Mouse (Mus musculus) heart, postnatal 25 days (tissue): ENCODE results near the gene Maf. TPM values are rescaled to one million over a fixed set of nuclear protein-coding genes. Genes with fewer than 3 reads are reported as not detected.
A peak's percentile ranks its signal among the peaks of the same experiment; 100 is the strongest.

Source experiments
- DNase-seq: peaks from one replicate; pipeline ENCODE4 v3.0.0; 2022; ENCODE audit warnings: low spot score
- intact Hi-C: fragments of 180-260 bp; cut with DNase I; formaldehyde crosslinking; loops from one replicate; pipeline ENCODE4 v1.15.1; 2025
- total RNA-seq, 2 experiments: library from RNA; stranded (reverse); gene quantifications; 2 replicates each; pipeline ENCODE4 v1.2.3; 2021

Maf gene
- 1 to 10 TPM; 7.9 to 8.3 TPM for total RNA-seq

DNA sequence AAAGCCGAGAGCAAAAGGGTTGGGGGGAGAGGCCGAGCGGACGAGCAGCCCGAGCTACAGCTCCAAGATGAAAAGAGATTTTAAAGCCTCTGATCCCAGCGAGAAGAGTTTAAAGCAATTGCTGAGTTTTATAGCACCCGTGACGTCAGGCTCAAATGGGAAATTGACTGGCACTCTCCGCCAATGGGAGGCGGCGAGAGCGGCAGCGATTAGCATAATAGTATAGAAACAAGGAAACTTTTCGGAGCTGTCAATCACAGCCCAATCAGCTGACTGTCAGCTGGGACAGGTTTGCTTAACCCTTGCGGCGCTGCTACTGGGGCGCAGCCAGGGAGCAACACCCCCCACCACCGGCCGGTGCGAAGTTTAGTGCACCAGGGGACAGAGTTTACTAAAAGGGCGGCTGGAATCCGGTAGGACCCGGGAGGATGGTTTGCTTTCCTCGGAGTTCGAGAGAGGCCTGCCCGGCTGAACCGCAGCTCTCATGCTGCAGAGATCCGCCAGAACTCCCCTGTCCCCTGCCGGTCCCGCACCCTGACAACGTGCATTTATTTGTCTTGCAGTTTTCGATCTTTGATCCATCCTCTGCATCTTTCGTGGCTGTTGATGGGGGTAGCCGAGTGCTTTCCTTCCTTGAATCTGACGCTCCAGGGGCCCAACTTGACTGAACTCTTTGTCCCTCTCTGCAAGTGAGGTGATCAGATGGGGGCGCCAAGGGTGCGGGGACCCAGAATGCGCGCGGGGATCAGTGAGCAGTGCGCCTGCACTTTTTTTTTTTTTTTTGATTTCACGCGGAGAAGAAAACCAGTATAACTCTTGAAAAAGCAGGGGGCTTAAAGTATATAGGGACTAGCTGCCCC lies at the start of gene Maf:
TSS of gene Maf (minus strand) at position 64 of the 860 bp plus-strand sequence.
- DNase-seq = peak; percentile 72
- intact Hi-C loops = loop anchor here (2.0 to 5.0 kb wide), 4 partner anchors 303 to 1256 kb away; no protein-coding TSS in a partner anchor

DNA sequence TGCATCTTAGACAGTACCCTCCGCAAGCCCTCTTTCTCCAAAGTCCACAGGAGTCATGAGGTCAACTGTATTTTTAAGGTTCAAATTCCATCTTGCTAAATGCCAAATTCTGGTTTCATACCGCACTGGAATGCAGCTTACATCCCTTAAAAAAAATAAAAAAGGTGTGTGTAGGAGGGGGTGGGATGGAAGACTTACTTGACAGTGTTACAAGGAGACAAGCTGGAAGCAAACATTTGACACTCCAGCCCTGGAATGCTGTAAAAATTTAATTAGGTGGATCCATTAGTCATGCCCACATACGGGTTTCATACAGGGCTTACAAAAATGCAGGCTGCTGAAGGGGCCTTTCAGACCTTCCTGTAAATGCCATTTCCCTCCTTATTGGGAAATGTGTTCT lies 49.4 kb upstream of the Maf start:
- intact Hi-C loops = no loop called here
- no peak for DNase-seq

DNA sequence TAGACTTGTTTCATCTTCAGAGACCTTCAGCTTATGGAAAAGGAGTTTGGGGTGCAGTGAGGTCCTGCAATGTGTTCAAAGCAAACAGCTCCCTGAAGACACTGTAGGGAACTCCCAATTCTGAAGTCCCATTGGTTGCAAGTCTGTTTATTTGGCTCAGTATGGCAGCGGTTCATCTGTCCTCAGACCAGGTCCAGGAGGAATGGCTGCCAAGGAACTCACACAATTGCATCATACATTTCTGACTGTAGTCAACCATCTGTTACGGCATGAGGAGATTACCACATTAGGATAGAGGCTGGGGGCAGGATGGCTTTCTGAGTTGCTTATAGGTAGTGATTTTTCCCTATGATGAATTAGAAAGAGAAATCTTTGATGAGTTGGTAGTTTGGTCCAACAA lies 48.4 kb upstream of the Maf start:
- DNase-seq = no peak

DNA sequence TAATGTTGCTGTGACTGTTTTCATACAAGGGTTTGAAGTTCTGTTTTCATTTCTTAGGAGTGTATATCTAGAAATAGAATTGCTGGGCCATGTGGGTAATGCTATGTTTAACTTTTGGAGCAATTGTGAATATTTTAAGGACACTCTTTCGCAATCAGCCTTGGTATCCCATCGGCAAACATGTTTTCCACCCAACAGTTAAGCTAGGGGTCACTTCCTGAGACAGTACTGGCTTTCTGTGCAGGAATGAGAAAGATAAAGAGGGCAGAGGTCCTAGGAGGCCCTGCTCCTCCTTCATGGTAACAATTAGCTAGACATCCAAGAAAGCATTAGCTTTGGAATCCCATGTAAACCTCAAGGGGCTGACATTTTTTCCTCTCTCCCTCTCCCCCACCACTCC lies 47.1 kb upstream of the Maf start:
- intact Hi-C loops = no loop called here

More for the DNA sequence above, 48.4 kb upstream of the Maf start:
- intact Hi-C loops = no loop called here

DNA sequence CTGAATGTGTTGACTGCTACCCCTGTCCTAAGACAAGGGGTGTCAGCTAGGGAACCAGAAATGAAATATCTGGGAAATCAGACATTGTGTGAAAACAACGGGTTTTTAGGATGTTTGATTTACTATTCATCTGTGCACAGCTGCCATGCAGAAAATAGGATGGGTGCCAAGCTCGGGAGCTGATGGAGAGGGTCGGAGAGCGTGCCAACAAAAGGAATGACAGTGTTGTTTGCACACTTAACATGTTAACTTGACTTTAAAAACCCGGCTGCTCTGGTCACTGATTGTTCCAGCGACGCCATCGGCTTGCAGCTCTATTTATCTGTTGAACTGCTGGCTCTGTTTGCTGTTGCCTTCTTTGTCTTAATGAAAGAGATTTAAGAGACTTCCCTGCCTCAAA lies 46.2 kb upstream of the Maf start:
- no peak for DNase-seq
- intact Hi-C loops = no loop called here

More for the DNA sequence above, 47.1 kb upstream of the Maf start:
- no peak for DNase-seq

DNA sequence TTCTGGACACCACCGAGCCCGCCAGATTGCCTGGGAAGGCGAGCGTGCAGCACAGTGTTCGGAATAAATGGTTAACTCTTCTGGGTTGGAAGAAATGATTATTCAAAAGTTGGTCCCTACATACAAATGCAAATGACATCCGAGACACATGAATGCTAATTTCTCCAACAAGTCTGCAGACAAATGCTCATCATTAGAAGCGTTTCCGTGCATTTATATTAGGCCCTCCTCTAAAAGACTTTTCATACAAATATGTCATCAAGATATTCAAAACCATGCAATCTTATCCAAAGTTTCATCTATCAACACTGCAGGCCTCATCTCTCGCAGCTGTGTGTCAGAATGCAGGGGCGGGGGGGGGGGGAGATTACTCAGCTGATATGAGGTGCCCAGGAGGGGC lies 39.8 kb upstream of the Maf start:
- intact Hi-C loops = no loop called here
- no peak for DNase-seq

DNA sequence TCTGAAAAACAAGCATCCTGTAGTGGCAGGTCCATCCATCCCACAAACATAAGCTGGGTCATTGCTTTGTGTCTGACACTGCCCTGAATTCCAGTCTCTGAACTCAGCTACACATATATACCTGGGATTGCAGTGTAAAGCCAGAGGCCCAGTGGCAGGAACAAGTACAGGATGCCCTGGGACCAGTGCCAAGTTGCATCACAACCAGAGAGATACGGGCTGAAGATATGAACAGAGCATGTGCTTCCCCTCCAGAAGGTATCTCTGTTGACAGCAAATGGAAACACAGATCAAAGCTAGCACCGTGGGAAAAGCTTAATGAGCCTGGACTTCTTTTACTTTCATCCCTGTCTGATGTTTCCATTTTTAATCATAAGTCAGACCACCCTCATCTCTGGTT lies 38.1 kb upstream of the Maf start:
- intact Hi-C loops = no loop called here
- no peak for DNase-seq

DNA sequence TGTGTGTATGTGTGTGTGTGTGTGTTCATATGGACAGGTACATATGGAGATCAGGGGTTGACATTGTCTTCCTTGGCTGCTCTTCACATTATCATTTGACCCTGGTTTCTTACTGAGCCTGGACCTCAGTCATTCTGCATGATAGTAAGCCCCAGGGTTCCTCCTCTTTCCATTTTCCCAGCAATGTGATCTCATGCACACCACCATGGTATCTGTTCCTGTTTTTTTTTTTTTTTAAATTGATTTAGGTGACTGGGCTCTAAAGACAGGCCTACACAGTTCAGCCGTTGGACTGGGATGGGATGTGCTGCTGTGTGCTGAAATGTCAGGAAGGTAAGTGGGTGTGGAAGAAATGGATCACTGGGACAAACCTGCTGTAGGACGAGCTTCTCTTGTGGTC lies 35.8 kb upstream of the Maf start:
- intact Hi-C loops = no loop called here
- no peak for DNase-seq

DNA sequence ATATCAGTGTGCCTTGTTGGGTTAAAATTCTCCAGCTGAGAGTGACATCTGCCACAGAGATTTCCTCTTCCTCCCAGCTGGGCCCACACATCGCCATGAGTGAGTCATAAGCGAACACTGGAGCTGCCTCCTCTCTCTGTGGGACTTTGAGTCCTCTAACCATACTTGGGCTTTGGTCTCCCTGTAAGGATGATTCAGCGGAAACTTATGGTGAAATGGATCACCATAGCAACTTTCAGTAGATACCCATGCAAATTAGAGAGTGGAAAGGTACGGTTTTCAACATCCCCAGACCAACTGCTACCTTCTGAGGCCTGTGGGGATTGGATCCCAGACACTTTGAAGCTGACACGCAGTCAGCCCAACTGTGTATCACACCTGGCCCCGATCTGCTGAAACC lies 35.1 kb upstream of the Maf start:
- DNase-seq = no peak
- intact Hi-C loops = no loop called here

DNA sequence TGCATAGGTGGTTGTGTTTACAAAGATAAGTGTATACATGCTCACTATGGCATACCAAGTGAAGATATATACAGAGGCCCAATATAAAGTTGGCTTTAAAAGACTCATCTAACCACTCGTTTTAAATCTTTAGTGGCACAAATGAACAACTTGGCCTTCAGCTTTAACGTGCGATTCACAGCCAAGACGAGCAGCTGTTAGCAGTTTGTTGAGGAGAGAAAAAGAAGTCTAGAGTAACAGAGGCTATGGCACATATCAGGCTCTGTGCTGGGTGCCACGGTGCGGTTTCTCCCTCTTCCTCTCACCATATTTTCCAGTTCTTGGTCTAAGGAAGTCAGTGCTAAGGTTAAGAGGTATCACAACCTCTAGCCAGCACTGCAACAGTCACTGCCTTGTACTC lies 34.4 kb upstream of the Maf start:
- intact Hi-C loops = no loop called here
- DNase-seq = no peak

DNA sequence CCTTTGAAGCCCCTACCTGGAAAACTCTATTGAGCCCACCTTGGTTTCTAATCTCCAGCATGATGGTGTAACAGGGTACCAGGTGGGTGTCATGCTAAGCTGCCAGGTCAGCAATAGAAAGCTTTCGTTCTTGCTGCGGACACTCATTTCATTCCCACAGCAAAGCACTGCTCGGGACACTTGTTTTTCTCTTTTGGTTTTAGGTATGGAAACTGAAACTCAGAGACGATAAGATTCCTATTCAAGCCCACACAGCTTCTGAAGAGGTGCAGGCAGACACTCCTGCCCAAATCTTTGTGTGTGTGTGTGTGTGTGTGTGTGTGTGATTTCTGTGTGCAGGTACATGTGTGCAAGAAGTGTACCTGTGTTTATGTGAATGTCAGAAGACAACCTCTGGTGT lies 32.2 kb upstream of the Maf start:
- intact Hi-C loops = no loop called here
- no peak for DNase-seq

DNA sequence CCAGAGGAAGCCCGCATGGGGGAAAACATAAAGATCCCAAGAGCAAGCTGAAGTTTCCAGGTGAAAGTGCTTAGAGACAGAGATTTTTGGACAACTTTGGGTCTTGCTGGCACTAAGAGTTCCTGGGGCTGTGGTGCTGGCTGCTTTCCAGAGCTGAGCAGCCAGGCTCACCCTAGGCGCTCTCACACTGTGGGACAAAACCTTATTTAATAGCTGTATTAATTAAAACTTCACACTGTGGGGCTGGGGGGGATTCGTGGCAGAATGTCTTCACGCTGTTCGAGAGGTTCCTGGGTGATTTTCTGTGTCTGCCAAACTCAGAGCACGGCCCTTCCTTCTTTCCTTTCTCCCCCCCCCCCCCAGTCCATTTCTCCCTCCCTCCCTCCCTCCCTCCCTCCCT lies 24.8 kb upstream of the Maf start:
- no peak for DNase-seq
- intact Hi-C loops = no loop called here

DNA sequence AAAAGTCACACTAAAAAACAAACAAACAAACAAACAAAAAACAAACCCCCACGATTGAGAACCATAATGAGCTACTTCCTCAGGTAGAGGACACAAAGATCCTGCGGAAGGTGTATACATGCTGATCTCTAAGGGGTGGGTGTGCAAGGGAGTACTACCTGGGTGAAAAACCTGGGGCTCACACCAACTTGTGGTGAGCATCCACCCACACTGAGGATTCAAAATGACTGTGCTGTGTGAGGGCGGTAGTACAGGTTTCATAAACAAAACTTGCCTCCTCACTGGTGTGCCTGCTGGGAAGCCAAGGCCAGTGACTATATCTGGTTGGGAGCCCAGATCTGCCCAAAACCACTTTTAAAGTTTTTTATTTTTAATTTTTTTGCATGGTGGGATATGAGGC lies 19.2 kb upstream of the Maf start:
- intact Hi-C loops = no loop called here
- no peak for DNase-seq

DNA sequence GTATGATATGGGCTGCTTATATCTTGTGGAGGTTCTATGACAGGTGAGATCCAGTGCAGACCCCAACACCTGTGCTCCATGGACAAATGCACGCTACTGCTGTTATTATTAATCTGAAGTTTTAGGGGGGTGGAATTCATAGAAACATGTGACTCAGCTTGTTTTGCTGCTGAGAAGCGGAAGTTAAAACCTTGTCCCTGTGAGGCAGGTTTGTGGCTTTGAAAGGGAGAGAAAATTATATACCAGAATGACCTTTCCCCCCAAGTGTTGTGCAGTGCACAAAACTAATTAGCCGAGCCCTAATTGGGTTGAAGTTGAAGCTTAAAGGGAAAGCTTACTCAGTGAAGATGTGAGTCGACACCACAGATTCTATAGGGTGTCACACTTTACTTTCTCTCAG lies 18.6 kb upstream of the Maf start:
- intact Hi-C loops = no loop called here
- DNase-seq = no peak

DNA sequence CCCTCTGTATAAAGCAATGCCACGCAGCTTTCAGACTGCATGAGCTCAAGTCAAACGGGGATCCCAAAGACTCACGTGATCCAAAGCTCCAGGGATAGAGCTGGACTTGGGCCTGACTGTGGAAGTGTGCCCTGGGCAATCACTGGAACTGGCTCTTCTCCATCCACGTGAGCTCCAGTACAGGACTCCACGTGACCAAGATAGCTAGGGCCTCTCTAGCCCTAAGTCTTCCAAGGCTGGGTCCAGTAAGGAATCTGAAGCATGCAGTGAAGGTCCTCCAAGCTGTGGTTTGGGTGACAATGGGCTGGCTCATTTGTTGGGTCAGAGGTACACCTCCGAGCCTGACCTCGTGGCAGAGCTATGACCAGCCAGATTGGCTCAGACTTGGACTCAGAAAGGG lies 11.5 kb upstream of the Maf start:
- no peak for DNase-seq
- intact Hi-C loops = loop anchor here (10.0 kb wide), 1 partner anchor 716 kb away; no protein-coding TSS in a partner anchor

DNA sequence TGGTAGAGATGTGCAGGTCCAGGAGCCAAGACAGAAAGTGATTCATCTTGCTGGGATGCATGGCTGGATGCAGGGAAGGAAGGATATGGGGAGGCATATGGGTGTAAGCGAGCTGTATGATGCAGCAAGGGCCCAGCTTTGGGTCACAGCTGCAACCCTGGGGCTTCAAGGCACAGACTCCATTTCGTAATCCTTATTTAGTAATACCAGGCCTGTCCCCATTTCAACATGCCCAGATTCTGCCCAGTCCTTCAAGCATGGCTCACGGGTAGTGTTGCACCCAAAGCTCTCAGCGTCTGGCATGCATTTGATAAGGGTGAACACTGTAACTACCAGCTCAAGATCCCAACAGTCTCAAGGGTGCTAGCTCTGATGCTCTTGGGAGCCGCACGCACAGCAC lies 11.0 kb upstream of the Maf start:
- DNase-seq = no peak
- intact Hi-C loops = loop anchor here (10.0 kb wide), 1 partner anchor 716 kb away; no protein-coding TSS in a partner anchor

DNA sequence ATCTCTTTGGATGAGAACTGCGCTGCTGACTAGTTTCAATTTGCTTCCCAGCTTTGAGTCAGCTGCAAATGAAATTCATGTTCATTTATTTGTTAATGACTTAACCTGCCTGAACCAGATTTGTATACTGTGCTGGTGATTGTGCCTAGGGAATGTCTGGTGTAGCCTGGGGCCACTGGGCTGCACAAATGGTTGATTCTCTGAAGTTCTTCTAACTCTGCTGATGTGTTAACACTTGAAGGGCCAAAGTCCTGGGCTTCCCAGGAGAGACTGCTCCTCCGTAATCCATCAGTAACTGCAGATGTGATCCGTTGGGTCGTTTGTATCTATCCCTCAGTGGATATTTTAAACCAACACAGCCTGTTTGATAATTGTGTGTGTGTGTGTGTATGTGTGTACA lies 7.7 kb upstream of the Maf start:
- intact Hi-C loops = loop anchor here (10.0 kb wide), 1 partner anchor 720 kb away; no protein-coding TSS in a partner anchor

DNA sequence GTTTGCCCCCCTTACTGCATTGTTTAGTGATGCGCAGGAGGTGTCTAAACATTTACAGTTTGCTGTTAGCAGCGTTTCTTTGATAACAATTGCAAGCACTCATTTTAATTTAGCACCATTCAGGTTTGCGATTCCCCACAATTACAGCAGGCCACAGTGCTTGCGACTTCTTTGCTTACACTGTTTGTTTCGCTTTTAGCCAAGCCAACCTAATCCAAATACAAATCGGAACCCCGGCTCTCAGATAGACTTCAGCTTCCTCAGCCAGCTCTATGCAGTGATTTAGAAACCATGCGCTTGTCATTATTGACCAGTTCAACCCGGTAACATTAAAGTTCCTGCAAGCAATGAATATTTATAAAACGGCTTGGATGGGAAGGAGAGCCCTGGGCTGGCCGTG lies 3.5 kb upstream of the Maf start:
- intact Hi-C loops = loop anchor here (10.0 kb wide), 1 partner anchor 724 kb away; no protein-coding TSS in a partner anchor

More for the DNA sequence above, 7.7 kb upstream of the Maf start:
- DNase-seq = no peak

DNA sequence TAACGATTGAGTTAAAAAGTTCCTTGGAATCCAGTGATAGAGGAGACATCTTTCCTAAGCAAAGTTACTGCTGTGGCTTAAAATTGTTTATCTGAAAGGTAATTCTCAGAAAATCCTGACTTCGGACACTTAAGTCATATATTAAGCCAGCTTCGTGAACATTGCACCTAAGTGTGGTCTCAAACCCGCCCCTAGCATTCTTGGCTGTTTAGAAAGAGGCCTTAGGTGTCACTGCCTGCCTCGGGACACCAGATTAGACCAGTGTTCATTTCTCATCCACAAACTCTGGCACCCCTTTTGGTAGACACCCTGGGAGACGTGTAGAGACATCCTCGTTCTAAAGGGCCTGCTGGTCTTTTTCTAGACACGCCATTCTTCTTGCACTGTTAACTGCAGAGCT lies 2.3 kb upstream of the Maf start:
- intact Hi-C loops = loop anchor here (1.0 to 10.0 kb wide), 6 partner anchors 613 to 1258 kb away; no protein-coding TSS in a partner anchor
- DNase-seq = no peak

More for the DNA sequence above, 3.5 kb upstream of the Maf start:
- no peak for DNase-seq

DNA sequence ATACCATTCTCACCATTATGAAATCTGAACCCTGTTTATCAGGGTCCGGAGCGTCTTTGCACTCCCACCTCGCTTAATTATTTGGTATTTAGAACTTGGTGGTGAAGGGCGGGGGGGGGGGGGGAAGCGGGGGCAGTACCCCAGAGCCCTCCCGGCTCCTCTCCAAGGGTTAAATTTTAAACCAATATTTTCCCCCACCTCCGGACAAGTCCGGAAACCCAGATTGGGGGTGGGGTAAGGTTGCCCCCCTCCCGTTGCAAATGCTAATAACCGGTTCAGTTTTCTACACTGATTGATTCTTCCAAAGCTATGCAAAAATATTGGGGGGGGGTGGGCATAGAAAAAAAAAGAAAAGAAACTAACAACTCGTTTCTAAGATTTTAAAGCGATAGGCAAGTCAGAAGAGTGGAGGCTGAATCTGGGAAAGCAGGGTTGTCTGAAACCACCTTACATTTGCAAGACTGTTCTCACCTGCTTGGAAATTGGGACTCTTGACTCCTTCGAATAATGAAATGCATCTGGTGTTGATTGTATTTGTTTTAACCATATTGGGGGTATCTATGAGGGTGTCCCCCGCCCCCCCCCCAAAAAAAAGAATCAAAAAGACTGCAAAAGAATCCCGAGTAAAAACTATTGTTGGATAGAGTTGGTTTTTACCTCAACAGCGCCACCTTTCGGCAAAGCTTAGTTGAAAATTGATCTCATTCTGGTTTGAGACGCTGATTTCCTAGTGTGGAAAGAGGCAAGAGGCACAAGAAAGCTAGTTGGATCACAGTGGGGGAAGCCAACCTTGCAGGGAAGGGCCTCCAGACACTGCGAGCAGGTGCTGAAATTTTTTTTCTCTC lies 1.6 kb upstream of the Maf start:
- intact Hi-C loops = loop anchor here (1.0 to 5.0 kb wide), 5 partner anchors 612 to 1257 kb away; no protein-coding TSS in a partner anchor
- no peak for DNase-seq
